Mouse (Mus musculus): Measurements from ENCODE around the gene BC004004.
"Not testable (repeated sequence)": the region's sequence is repeated elsewhere in the genome, so short reads cannot be mapped to it uniquely, and the experiment has no call there.

BC004004 gene

DNA sequence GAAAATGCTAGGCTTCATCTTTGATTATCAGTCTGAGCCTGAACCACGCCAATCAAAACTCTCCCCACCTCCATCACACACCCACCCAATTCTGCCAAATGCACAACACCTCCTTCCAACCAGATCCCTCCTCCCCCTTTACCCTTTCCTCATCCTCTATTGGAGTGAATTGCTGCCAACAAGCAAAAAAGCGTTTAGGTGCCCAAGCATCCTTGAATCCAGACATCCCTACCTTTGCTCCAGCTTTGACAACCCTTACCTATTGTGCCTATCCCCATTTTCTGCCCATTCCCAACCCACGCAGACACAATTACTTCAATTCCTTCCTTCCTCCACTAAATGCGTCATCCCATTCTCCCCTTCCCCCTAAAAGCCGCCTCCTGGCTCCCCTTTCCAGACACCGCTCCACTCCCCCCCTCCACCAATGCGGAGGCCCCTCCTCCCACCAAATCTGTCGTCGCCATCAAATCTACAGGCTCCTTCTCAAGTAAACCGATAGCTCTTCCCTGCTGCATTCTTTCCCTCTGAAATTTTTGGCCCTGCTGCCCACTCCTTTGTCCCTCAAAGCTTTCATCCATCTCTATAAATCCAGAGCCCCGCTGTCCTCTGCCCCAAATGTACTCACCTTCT, 78.0 kb downstream of the BC004004 start:
- DNase-seq (ENCODE audit: low spot score in 2 of 2): no peak

DNA sequence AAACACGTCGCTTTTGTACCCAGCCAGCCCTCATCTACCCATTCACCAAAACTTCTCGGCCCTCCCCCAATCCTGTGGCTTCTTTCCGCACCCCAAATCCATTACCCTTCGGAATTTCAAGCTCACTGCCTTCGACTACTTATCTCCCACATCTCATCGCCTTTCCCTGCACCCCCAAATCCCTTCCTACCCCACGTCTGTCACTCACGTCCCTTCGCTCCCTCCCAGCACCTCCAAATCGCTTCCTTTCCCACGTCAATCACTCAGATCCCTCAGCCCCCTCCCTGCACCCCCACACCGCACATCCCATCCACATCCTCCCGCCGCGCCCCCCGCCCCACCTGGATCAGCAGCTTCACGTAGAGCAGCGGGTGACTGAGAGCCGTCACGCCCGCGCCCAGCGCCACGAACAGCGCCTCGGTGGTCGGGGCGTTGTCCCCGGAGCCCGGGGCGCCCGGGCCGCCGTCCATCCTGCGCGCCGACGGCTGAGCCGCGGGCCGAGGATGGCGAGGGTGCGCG, 78.6 kb downstream of the BC004004 start:
- DNase-seq (ENCODE audit: low spot score in 2 of 2): no peak

GRCm38 (mm10) chr17:29347645-29348256, 79.2 kb downstream of the BC004004 start, which contains the start of gene Mtch1:
Gene Mtch1 (minus strand): TSS chr17:29347934.
- peak; percentile 90 to 95 for DNase-seq (ENCODE audit: low spot score in 2 of 2)

- DNase-seq (ENCODE audit: low spot score in 2 of 2): no peak
These were observed 80.4 kb downstream of the BC004004 start for GRCm38 (mm10) chr17:29348996-29349395.

GRCm38 (mm10) chr17:29351056-29351455, 82.5 kb downstream of the BC004004 start:
- DNase-seq (ENCODE audit: low spot score in 2 of 2): not testable (repeated sequence)

GRCm38 (mm10) chr17:29355461-29355840, 86.9 kb downstream of the BC004004 start:
- no peak for DNase-seq (ENCODE audit: low spot score in 2 of 2)

DNA sequence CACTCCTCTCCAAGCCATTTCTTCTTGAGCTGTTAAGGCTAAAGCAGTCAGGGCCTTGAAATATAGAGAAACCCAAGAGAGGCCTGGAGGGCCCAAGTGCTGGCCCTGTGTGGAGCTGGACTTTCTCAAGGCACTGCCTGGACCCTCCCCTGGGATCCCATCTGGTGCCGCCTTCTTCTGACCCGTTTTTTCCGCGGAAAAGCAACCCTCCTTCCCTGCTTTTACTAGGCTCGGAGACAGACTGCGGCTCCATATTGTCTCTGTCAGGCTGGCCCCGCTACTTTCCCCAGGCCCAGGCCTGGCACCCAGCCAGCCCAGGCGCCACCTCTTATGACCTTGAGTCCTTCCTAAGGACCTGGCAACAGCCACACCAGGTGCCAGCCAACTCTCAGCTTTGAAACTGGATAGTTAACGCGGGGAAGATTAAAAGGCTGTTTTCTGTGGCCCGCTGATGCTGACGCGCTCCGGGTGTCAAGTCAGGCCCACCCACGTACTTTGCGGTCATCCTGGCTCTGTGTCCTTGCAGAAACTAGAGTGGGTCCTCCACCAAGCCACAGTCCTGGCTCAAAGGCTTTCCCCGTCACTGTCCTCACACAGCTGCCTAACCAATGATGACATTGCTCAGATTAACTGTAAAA, 87.4 kb downstream of the BC004004 start:
- peak in 1 of 2 experiments; percentile 34 for DNase-seq (ENCODE audit: low spot score in 2 of 2)

- DNase-seq (ENCODE audit: low spot score in 2 of 2): no peak
These were observed 87.9 kb downstream of the BC004004 start for GRCm38 (mm10) chr17:29356479-29356856.

DNA sequence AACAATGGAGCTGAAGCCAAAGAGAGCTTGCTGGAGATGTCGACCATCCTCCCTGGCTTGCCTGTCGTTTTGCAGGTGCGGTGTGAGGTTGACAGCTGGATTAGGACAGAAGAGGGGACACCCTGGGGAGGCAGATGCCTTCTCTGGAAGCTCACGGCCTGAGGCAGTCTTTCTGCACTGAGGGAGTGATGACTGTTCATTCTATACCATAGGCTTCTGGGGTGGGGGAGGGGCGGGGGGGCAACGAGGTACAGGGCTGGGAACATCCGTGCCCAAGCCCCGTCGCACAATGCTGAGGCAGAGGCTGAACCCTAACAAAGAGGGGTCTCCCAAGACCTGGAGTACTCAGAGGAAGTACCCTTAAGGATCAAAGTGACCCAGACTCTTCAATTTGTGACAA, 88.3 kb downstream of the BC004004 start:
- DNase-seq (ENCODE audit: low spot score in 2 of 2): no peak

- DNase-seq (ENCODE audit: low spot score in 2 of 2): no peak
These were observed 90.3 kb downstream of the BC004004 start for GRCm38 (mm10) chr17:29358928-29359327.

DNA sequence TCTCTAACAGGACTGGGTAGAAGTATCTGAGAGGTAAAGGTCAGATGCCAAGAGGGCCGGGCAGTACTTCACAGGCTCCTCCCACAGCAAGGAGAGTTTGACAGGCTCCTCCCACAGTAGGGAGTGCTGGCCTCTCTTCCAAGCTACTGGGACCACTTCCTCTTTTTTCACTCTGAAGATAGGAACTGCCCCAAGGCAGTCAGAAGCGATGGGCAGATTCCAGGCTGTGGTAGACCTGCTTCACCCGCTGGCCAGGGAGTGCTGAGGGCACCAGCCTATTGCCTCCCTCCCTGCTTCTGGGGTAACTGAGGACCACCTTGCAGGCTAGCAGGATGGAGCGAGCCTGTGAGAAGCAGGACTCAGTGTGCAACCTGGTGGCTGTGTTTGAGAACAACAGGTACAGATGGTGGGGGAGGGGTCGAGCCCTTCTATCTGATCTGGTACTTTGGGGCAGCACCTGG, 92.2 kb downstream of the BC004004 start, which contains the start of gene Fgd2:
Gene Fgd2 (plus strand): TSS at position 154 of the 461 bp plus-strand sequence.
- no peak for DNase-seq (ENCODE audit: low spot score in 2 of 2)

- DNase-seq (ENCODE audit: low spot score in 2 of 2): no peak
These were observed 93.5 kb downstream of the BC004004 start for GRCm38 (mm10) chr17:29361982-29362691.

GRCm38 (mm10) chr17:29363109-29363508, 94.5 kb downstream of the BC004004 start:
- DNase-seq (ENCODE audit: low spot score in 2 of 2): no peak

Data from frontal cortex, postnatal 25 days (tissue).